Mouse (Mus musculus) midbrain, embryonic 12.5 days (tissue): Measurements from ENCODE around the gene Atxn10. TPM values are rescaled to one million over a fixed set of nuclear protein-coding genes. Genes with fewer than 3 reads are reported as not detected.

Experiments
- ATAC-seq: fragments of 200-750 bp; cut with Nextera tagmentation; 2 replicates; pipeline ENCODE4 v1.8.0; 2017; ENCODE audit warnings: low read depth, moderate TSS enrichment, moderate library complexity; ENCODE audit not compliant: low FRiP score
- H3K27ac ChIP-seq: fragments of 300-500 bp; sonication (generic); replicated peaks from 2 replicates; pipeline ENCODE4 v1.5.1; 2016; ENCODE audit warnings: mild to moderate bottlenecking
- H3K27me3 ChIP-seq: fragments of 300-500 bp; sonication (generic); 2 replicates; pipeline ENCODE4 v1.6.1; 2016; ENCODE audit warnings: mild to moderate bottlenecking
- H3K36me3 ChIP-seq: fragments of 300-500 bp; sonication (generic); 2 replicates; pipeline ENCODE4 v1.6.1; 2016
- H3K4me1 ChIP-seq: fragments of 300-500 bp; sonication (generic); 2 replicates; pipeline ENCODE4 v1.6.1; 2016
- H3K4me2 ChIP-seq: fragments of 300-500 bp; sonication (generic); replicated peaks from 2 replicates; pipeline ENCODE4 v1.6.1; 2016; ENCODE audit warnings: mild to moderate bottlenecking, moderate library complexity
- H3K4me3 ChIP-seq: fragments of 300-500 bp; sonication (generic); 2 replicates; pipeline ENCODE4 v1.5.1; 2016; ENCODE audit warnings: mild to moderate bottlenecking
- H3K9ac ChIP-seq: fragments of 300-500 bp; sonication (generic); replicated peaks from 2 replicates; pipeline ENCODE4 v1.6.1; 2016; ENCODE audit warnings: mild to moderate bottlenecking, moderate library complexity
- H3K9me3 ChIP-seq: fragments of 300-500 bp; sonication (generic); 2 replicates; pipeline ENCODE4 v1.6.1; 2016; ENCODE audit warnings: mild to moderate bottlenecking
- WGBS: fragments of 180-500 bp; shearing (Covaris S2); methylation state at CpG from one replicate; pipeline ENCODE4 v1.1.7; 2016; 5-methylcytosine and 5-hydroxymethylcytosine counted together
- polyA plus RNA-seq: library from polyadenylated mRNA; unstranded; fragments of >200 nt; fragmentation: Nextera tagmentation; extraction: Ambion mirVana; gene quantifications from 2 replicates; pipeline ENCODE4 v1.2.1, GENCODE M21; 2016

Atxn10 gene
- polyA plus RNA-seq, 1 experiment from 2014 or later: 404 TPM

GRCm38 (mm10) chr15:85479365-85479764 is 143.3 kb downstream of the Atxn10 start:
- peaks cover 43% of the 10 kb centered on the region for H3K27me3 ChIP-seq
- H3K4me1 ChIP-seq: peaks cover 29% of the 10 kb centered on the region
- H3K36me3 ChIP-seq: no peaks in the 10 kb centered on the region
- no peaks in the 10 kb centered on the region for H3K9me3 ChIP-seq
- no peak overlapping the region for H3K4me2 ChIP-seq
- H3K4me3 ChIP-seq: no peak overlapping the region
- H3K9ac ChIP-seq: no peak overlapping the region
- no peak overlapping the region for H3K27ac ChIP-seq
- 90% methylated on average over 12 of the region's 12 CpGs for WGBS
- ATAC-seq: no peak

DNA sequence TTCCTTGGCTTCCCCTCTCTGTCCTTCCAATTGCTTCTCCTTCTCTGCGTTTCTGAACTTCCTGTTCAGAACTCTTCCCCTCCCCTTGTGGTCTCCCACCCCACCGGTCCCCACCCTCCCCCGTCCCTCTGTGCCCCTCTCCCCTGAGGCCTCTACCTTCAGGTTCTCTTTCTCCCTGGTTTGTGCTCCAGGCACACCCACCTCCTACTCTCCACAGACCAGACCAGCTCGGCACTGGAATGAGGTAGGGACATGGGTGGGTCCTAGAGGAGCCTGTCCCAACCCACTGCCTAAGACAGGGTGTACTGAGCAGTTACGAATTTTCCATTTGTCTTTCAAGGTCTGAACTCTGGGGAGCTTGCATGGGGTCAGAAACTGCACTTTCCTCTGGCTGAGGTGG is 143.9 kb downstream of the Atxn10 start:
- 61% methylated on average over 5 of the region's 5 CpGs for WGBS

GRCm38 (mm10) chr15:85480630-85481029 is 144.6 kb downstream of the Atxn10 start:
- Histone ChIP-seq H3K36me3 (no peaks in the 10 kb centered on the region), H3K9ac (no peak overlapping the region), H3K27me3 (peaks cover 45% of the 10 kb centered on the region), H3K4me1 (peaks cover 29% of the 10 kb centered on the region), H3K27ac (no peak overlapping the region), H3K9me3 (no peaks in the 10 kb centered on the region), H3K4me3 (no peak overlapping the region), H3K4me2 (no peak overlapping the region)
- WGBS: 29% methylated on average over 3 of the region's 3 CpGs
- peak; percentile 41; the same call in 1 of the 2 replicates for ATAC-seq

More for the DNA sequence above, 143.9 kb downstream of the Atxn10 start:
- no peak overlapping the region for H3K9ac ChIP-seq
- no peak for ATAC-seq
- H3K4me2 ChIP-seq: no peak overlapping the region
- H3K27ac ChIP-seq: no peak overlapping the region
- H3K27me3 ChIP-seq: peaks cover 45% of the 10 kb centered on the region
- peaks cover 29% of the 10 kb centered on the region for H3K4me1 ChIP-seq
- no peak overlapping the region for H3K4me3 ChIP-seq
- H3K36me3 ChIP-seq: no peaks in the 10 kb centered on the region
- no peaks in the 10 kb centered on the region for H3K9me3 ChIP-seq

DNA sequence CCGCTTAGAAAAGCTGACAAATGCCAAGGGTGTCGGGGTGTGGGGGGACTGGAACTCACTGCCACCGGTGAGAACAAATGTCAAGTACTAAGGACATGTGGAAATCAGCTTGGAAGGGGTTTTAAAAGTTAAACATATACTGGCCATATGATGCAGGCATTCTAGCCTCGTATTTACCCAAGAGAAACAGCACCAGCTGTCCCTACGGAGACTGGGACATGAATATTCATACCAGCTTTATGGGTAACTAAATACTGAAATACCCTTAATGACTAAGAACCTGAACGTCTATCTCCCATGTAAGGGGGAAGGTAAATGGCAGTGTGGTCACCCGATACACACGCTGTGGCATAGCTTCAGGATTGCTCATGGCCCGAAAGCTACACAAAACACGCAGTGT is 152.9 kb downstream of the Atxn10 start:
- H3K4me3 ChIP-seq: no peak overlapping the region
- no peaks in the 10 kb centered on the region for H3K36me3 ChIP-seq
- WGBS: 77% methylated on average over 10 of the region's 10 CpGs
- H3K4me2 ChIP-seq: no peak overlapping the region
- H3K9ac ChIP-seq: no peak overlapping the region
- peaks cover 33% of the 10 kb centered on the region for H3K4me1 ChIP-seq
- no peak for ATAC-seq
- no peak overlapping the region for H3K27ac ChIP-seq
- peaks cover 29% of the 10 kb centered on the region for H3K27me3 ChIP-seq
- no peaks in the 10 kb centered on the region for H3K9me3 ChIP-seq

- H3K27me3 ChIP-seq: peaks cover 22% of the 10 kb centered on the region
- no peak overlapping the region for H3K4me2 ChIP-seq
- H3K27ac ChIP-seq: no peak overlapping the region
- no peak overlapping the region for H3K4me3 ChIP-seq
- WGBS: 59% methylated on average over 7 of the region's 7 CpGs
- H3K9ac ChIP-seq: no peak overlapping the region
- ATAC-seq: no peak
- H3K36me3 ChIP-seq: no peaks in the 10 kb centered on the region
- H3K9me3 ChIP-seq: no peaks in the 10 kb centered on the region
- H3K4me1 ChIP-seq: peaks cover 41% of the 10 kb centered on the region
Observed at GRCm38 (mm10) chr15:85489751-85490150, 153.7 kb downstream of the Atxn10 start.

DNA sequence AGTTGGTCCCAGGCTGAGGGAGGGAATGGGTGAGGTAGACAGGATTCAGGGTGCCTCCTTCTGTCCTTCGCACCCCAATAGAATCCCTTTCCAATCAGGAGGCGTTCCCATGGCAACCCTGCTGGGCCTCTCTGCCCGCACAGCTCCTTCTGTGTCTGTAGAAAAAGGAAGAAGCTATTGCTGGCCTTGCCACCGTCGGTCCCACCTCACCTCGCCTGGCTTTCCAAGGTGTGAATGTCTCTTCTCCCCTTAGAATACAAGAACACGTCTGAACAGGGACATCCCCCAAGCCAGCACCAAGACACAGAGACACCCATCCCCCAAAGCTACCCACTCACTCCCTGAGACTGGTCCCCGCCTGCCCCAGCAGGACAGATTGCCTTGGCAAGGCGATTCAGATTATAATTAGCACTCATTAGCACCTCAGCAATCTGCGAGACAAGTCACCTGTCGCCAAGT is 158.1 kb downstream of the Atxn10 start:
- Histone ChIP-seq H3K9me3 (no peaks in the 10 kb centered on the region), H3K27me3 (peaks cover 35% of the 10 kb centered on the region), H3K27ac (peak overlapping the region; percentile 11), H3K36me3 (no peaks in the 10 kb centered on the region), H3K4me2 (no peak overlapping the region), H3K9ac (0 out of 2 replicates have a peak overlapping the region, but pooled peaks have one; percentile 15), H3K4me1 (peaks cover 59% of the 10 kb centered on the region), H3K4me3 (no peak overlapping the region)
- WGBS: 6% methylated on average over 11 of the region's 11 CpGs
- ATAC-seq: no peak

DNA sequence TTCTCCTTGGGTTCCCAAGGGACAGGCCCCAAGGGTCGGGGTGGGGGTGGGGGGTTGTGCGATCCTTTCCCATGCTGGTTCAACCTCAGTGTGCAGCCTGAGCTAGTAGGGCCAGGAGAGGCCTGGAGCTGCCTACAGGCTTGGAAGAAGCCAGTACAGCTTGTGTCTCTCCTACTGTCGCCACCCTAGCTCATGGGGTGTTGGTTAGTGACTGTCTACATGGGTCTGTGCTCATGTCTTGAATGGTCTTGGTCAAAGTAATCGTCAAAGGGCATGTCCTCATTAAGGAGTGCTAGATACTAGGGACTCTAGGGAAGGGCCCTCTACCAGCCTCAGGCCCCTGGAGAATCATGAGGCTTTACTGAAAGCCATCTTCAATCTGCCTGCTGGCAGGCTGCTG is 161.5 kb downstream of the Atxn10 start:
- Histone ChIP-seq H3K27ac (peak overlapping the region; percentile 85), H3K36me3 (no peaks in the 10 kb centered on the region), H3K4me1 (peaks cover 52% of the 10 kb centered on the region), H3K9me3 (no peaks in the 10 kb centered on the region), H3K4me2 (peak overlapping the region; percentile 9; the same call in 1 of the 2 replicates), H3K9ac (no peak overlapping the region), H3K27me3 (peaks cover 25% of the 10 kb centered on the region), H3K4me3 (no peak overlapping the region)
- ATAC-seq: peak; percentile 38; the same call in 1 of the 2 replicates
- WGBS: 75% methylated on average over 4 of the region's 4 CpGs

GRCm38 (mm10) chr15:85497981-85498475 is 162.0 kb downstream of the Atxn10 start:
- H3K9me3 ChIP-seq: no peaks in the 10 kb centered on the region
- no peak overlapping the region for H3K9ac ChIP-seq
- peak overlapping the region; percentile 85 for H3K27ac ChIP-seq
- WGBS: 19% methylated on average over 9 of the region's 10 CpGs
- H3K27me3 ChIP-seq: peaks cover 25% of the 10 kb centered on the region
- H3K4me3 ChIP-seq: no peak overlapping the region
- peaks cover 52% of the 10 kb centered on the region for H3K4me1 ChIP-seq
- no peaks in the 10 kb centered on the region for H3K36me3 ChIP-seq
- peak; percentile 89 for ATAC-seq
- H3K4me2 ChIP-seq: peak overlapping the region; percentile 9; the same call in 1 of the 2 replicates

DNA sequence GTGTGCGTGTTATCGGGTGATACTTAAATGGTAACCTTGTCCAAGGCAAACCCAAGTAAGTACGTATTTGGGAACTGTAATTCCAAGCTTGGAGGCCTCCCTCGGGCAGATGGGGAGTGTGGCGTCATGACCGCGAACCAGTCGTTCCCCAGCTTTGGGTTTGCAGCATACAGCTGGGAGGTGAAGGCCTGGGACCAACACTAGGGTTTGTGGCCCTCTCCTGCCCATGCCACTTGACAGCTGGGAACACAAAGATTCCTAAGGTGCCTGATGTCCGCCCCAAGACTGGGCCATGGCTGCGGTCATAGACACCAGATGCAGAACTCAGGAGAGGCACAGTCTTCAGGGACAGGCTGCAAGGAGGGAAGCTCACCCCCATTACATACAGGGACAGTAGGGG is 164.2 kb downstream of the Atxn10 start:
- Histone ChIP-seq H3K27me3 (peaks cover 22% of the 10 kb centered on the region), H3K4me1 (peaks cover 38% of the 10 kb centered on the region), H3K27ac (no peak overlapping the region), H3K9me3 (no peaks in the 10 kb centered on the region), H3K9ac (no peak overlapping the region), H3K4me3 (no peak overlapping the region), H3K4me2 (no peak overlapping the region), H3K36me3 (no peaks in the 10 kb centered on the region)
- WGBS: 82% methylated on average over 10 of the region's 10 CpGs
- ATAC-seq: no peak

GRCm38 (mm10) chr15:85503127-85503526 is 167.1 kb downstream of the Atxn10 start, which contains the start of gene 7530416G11Rik:
TSS of gene 7530416G11Rik (minus strand) at chr15:85503227.
- Histone ChIP-seq H3K4me3 (no peak within 1 kb of the TSS), H3K36me3 (no peaks in the 10 kb centered on the region), H3K9ac (no peak within 1 kb of the TSS), H3K9me3 (no peaks in the 10 kb centered on the region), H3K4me2 (no peak within 1 kb of the TSS), H3K27ac (no peak within 1 kb of the TSS), H3K4me1 (peaks cover 47% of the 10 kb centered on the region), H3K27me3 (peaks cover 12% of the 10 kb centered on the region)
- 87% methylated on average over 8 of the region's 8 CpGs for WGBS
- ATAC-seq: no peak

DNA sequence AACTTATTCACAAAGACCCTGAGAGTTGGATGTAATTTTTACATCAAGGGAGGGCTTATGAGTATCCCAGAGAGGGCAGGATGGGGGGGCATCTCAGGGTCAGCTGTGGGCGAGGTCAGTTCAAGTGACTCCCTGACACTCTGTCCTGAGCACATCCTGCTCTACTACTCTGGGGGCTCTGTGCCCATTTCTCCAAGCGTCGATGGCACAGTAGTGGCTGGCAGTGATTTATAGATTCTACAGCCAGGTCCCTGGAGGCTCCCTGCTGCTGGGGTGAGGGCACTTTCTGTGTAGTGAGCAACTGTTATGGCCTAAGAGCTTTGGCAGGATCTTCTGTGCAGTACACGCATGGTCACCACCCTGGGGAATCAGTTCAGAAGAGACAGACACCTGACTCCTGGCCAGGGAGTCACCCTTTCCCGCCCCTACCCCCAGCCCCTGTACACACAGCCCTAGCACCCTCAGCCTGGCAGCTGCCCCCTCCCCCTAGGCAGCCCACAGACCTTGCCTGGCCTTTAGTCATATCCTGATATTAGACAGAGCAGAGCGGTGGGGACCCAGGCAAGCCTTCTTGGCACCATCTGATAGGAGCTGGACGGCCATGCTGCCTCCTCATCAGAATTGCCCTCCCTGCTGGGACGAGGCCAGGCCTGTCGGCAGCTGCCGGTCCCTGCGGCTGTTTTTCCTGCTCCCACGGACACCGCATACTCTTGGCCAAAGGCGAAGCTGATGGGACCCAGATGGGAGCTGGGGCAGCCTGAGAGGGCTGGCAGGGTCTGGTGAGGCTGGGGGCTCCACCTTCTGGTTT is 169.3 kb downstream of the Atxn10 start:
- WGBS: 69% methylated on average over 14 of the region's 14 CpGs
- no peaks in the 10 kb centered on the region for H3K9me3 ChIP-seq
- no peak overlapping the region for H3K27ac ChIP-seq
- peaks cover 35% of the 10 kb centered on the region for H3K4me1 ChIP-seq
- peaks cover 3% of the 10 kb centered on the region; the same call in 1 of the 2 replicates for H3K27me3 ChIP-seq
- ATAC-seq: no peak
- H3K9ac ChIP-seq: no peak overlapping the region
- H3K4me3 ChIP-seq: no peak overlapping the region
- no peaks in the 10 kb centered on the region for H3K36me3 ChIP-seq
- no peak overlapping the region for H3K4me2 ChIP-seq

- Histone ChIP-seq H3K9me3 (no peaks in the 10 kb centered on the region), H3K27ac (peak overlapping the region; percentile 90), H3K4me3 (no peak overlapping the region), H3K9ac (no peak overlapping the region), H3K4me1 (peaks cover 28% of the 10 kb centered on the region), H3K27me3 (peaks cover 2% of the 10 kb centered on the region; the same call in 1 of the 2 replicates), H3K4me2 (no peak overlapping the region), H3K36me3 (no peaks in the 10 kb centered on the region)
- WGBS: 85% methylated on average over 1 of the region's 1 CpGs
- no peak for ATAC-seq
Observed at GRCm38 (mm10) chr15:85506680-85507079, 170.6 kb downstream of the Atxn10 start.
